8 mouse cellular contexts compared by ENCODE assay signal in the genomic region with DNA sequence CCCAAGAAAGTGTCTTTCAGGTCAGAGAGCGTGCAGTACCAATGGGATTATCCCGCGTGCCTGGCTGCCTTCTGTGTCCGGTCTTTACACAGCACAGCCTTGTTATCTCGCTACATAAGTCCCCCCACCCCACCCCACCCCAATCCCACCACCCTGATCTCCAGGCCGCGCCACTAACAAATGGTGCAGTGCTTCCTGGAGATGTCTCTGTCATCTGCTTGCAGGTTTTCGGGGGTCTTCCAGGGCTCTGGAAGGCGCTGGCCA. TPM values are rescaled to one million over a fixed set of nuclear protein-coding genes. Genes with fewer than 3 reads are reported as not detected.
DNase-seq lines count a peak whose midpoint lies in the region; ATAC-seq lines count a peak whose summit lies in the region.

Gene Tomm6, minus strand, starts transcription at position 43 of the 264 bp plus-strand sequence.

- H3K4me1 ChIP-seq in lung, embryonic 15.5 days, result peaks cover 14% of the 10 kb centered on the region
- peaks cover 25% of the 10 kb centered on the region for H3K4me1 ChIP-seq in embryonic facial prominence, embryonic 13.5 days
- peaks cover 13% of the 10 kb centered on the region for H3K4me1 ChIP-seq in heart, embryonic 16.5 days (ENCODE audit: control insufficient read depth, insufficient read depth, low read length)
- peaks cover 8% of the 10 kb centered on the region for H3K4me1 ChIP-seq in neural tube, embryonic 14.5 days (ENCODE audit: control insufficient read depth, insufficient read depth, low read length)

- DNase-seq in lung, postnatal 25 days (ENCODE audit: low spot score), result no peak
- no peak for DNase-seq in left cerebral cortex, postnatal 4 days
- DNase-seq in right cerebral cortex, postnatal 25 days, result no peak
- DNase-seq in testis, postnatal 10 days (ENCODE audit: low spot score), result no peak

- peak within 1 kb of the TSS; percentile 60 for H3K4me3 ChIP-seq in lung, embryonic 15.5 days
- peak within 1 kb of the TSS; percentile 89 for H3K4me3 ChIP-seq in embryonic facial prominence, embryonic 13.5 days
- peak within 1 kb of the TSS; percentile 95 for H3K4me3 ChIP-seq in heart, embryonic 16.5 days (ENCODE audit: low read length)
- H3K4me3 ChIP-seq in neural tube, embryonic 14.5 days (ENCODE audit: low read depth, low read length), result peak within 1 kb of the TSS; percentile 70

- H3K36me3 ChIP-seq in lung, embryonic 15.5 days, result peaks cover 24% of the 10 kb centered on the region
- H3K36me3 ChIP-seq in embryonic facial prominence, embryonic 13.5 days, result peaks cover 28% of the 10 kb centered on the region
- peaks cover 16% of the 10 kb centered on the region for H3K36me3 ChIP-seq in heart, embryonic 16.5 days (ENCODE audit: control insufficient read depth, insufficient read depth)
- H3K36me3 ChIP-seq in neural tube, embryonic 14.5 days (ENCODE audit: control insufficient read depth, insufficient read depth, low read length), result peaks cover 3% of the 10 kb centered on the region; the same call in 1 of the 2 replicates

- peak within 1 kb of the TSS; percentile 75 for H3K27ac ChIP-seq in lung, embryonic 15.5 days
- peak within 1 kb of the TSS; percentile 86 for H3K27ac ChIP-seq in embryonic facial prominence, embryonic 13.5 days
- H3K27ac ChIP-seq in heart, embryonic 16.5 days (ENCODE audit: low read length), result peak within 1 kb of the TSS; percentile 86
- peak within 1 kb of the TSS; percentile 87 for H3K27ac ChIP-seq in neural tube, embryonic 14.5 days (ENCODE audit: low read depth, low read length)

- peak within 1 kb of the TSS; percentile 91 for H3K4me2 ChIP-seq in lung, embryonic 15.5 days
- peak within 1 kb of the TSS; percentile 98 for H3K4me2 ChIP-seq in embryonic facial prominence, embryonic 13.5 days
- H3K4me2 ChIP-seq in heart, embryonic 16.5 days (ENCODE audit: low read depth, low read length), result peak within 1 kb of the TSS; percentile 98
- H3K4me2 ChIP-seq in neural tube, embryonic 14.5 days (ENCODE audit: low read depth, low read length), result peak within 1 kb of the TSS; percentile 90

- intact Hi-C loops in left cerebral cortex, postnatal 4 days (cut with DNase I), result no loop called here

- H3K9ac ChIP-seq in lung, embryonic 15.5 days, result peak within 1 kb of the TSS; percentile 77
- H3K9ac ChIP-seq in embryonic facial prominence, embryonic 13.5 days, result peak within 1 kb of the TSS; percentile 86
- peak within 1 kb of the TSS; percentile 91 for H3K9ac ChIP-seq in heart, embryonic 16.5 days (ENCODE audit: low read length)
- H3K9ac ChIP-seq in neural tube, embryonic 14.5 days (replicated peaks; ENCODE audit: low read depth, low read length), result peak within 1 kb of the TSS; percentile 78

- ATAC-seq in lung, embryonic 15.5 days (ENCODE audit: borderline replicate concordance, extremely low read depth, low FRiP score, low TSS enrichment), result no peak
- no peak; the same call in 1 of the 2 replicates for ATAC-seq in embryonic facial prominence, embryonic 13.5 days (ENCODE audit: insufficient number of reproducible peaks, insufficient read depth, low FRiP score, low TSS enrichment, low read depth)
- ATAC-seq in heart, embryonic 16.5 days (replicated peaks; ENCODE audit: extremely low read depth, insufficient read depth, low FRiP score), result no peak; the same call in 1 of the 2 replicates
- no peak for ATAC-seq in neural tube, embryonic 14.5 days (ENCODE audit: low read depth)

- under 1% methylated on average over 9 of the region's 9 CpGs for WGBS in lung, embryonic 15.5 days
- 0% methylated on average over 9 of the region's 9 CpGs for WGBS in embryonic facial prominence, embryonic 13.5 days
- WGBS in heart, embryonic 16.5 days, result 0% methylated on average over 9 of the region's 9 CpGs
- 0% methylated on average over 9 of the region's 9 CpGs for WGBS in neural tube, embryonic 14.5 days

- no peaks in the 10 kb centered on the region for H3K9me3 ChIP-seq in lung, embryonic 15.5 days
- no peaks in the 10 kb centered on the region for H3K9me3 ChIP-seq in embryonic facial prominence, embryonic 13.5 days
- H3K9me3 ChIP-seq in heart, embryonic 16.5 days (replicated peaks; ENCODE audit: control insufficient read depth, low read length), result no peaks in the 10 kb centered on the region
- no peaks in the 10 kb centered on the region for H3K9me3 ChIP-seq in neural tube, embryonic 14.5 days (ENCODE audit: control insufficient read depth, low read length)

- H3K27me3 ChIP-seq in lung, embryonic 15.5 days, result no peaks in the 10 kb centered on the region; the same call in 1 of the 2 replicates
- H3K27me3 ChIP-seq in embryonic facial prominence, embryonic 13.5 days, result peaks cover 6% of the 10 kb centered on the region
- H3K27me3 ChIP-seq in heart, embryonic 16.5 days (ENCODE audit: control insufficient read depth, insufficient read depth, low read length), result no peaks in the 10 kb centered on the region
- H3K27me3 ChIP-seq in neural tube, embryonic 14.5 days (ENCODE audit: control insufficient read depth, insufficient read depth, low read length), result no peaks in the 10 kb centered on the region

RNA-seq across cellular contexts. Expression of gene Tomm6, which starts in this region (rescaled TPM):
- polyA plus RNA-seq in lung, embryonic 15.5 days (2015; fragmentation: Nextera tagmentation; extraction: Ambion mirVana), result 385 and 422 TPM in 2 replicates
- 412 and 418 TPM in 2 replicates for polyA plus RNA-seq in embryonic facial prominence, embryonic 13.5 days (2015; fragmentation: Nextera tagmentation; extraction: Ambion mirVana)
- 274 and 295 TPM in 2 replicates for polyA plus RNA-seq in heart, embryonic 16.5 days (2015; fragmentation: Nextera tagmentation; extraction: Ambion mirVana)
- total RNA-seq in left cerebral cortex, postnatal 4 days (2021), result 100 to 1,000 TPM; 179 to 192 TPM
- 296 and 305 TPM in 2 replicates for polyA plus RNA-seq in neural tube, embryonic 14.5 days (2014; fragmentation: Nextera tagmentation; extraction: Ambion mirVana)
